9 mouse cellular contexts compared by ENCODE assay signal in the genomic region with DNA sequence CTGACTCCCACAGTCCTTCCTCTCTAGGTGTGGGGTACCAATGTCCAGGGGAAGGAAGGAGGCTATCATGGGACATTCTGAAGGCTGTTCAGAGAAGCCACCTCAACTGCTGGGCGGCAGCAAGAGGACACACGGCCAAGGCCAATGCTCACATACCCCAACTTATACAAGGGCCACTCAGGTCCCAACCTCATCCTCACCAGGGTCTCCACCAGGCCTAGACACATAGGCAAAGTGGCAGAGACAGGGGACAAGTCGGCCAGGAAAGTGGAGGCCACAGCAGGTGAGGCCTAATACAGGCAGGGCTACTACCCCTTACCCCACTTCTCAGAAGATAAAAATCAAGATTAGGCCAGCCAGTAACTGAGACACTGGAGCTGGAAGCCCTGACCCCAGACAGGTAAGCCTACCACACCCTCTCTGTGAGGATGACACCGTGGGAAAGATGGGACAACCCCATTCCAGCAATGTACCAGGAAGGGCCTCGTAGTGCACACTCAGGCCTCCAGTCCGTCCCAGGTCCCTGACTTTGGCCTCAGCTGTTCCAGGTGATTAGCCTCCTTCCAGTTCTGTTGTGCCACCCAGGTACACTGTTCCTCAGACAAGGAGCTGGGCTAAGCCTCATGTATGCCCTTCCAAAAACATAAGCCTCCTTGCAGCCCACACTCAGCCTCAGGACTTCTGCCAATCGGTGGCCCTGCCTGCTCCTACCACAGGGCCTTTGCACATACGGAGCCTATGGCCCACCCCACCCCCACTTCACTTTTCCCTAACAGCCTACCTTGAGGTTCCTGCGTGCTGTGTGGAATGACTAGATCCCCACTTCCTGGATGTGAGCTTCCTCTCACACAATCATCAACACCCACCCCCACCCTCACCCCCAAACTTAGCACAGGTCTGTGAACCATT. TPM values are rescaled to one million over a fixed set of nuclear protein-coding genes. Genes with fewer than 3 reads are reported as not detected.
DNase-seq lines count a peak whose midpoint lies in the region; ATAC-seq and TF ChIP-seq lines count a peak whose summit lies in the region.
"Had no signal": no experiment of that assay in that cellular context is flagged by ENCODE, and none has a peak within 500 bp of the region (broad histone marks: within the 10 kb centered on the region; RNA-seq: fewer than 3 reads in every experiment).

No protein-coding gene starts in this region.

- H3K27ac ChIP-seq in kidney, embryonic 15.5 days, result peak overlapping the region; percentile 100
- no peak overlapping the region for H3K27ac ChIP-seq in hindbrain, embryonic 13.5 days
- no peak overlapping the region for H3K27ac ChIP-seq in midbrain, embryonic 14.5 days (replicated peaks; ENCODE audit: low read depth, low read length)
- H3K27ac ChIP-seq in gastrocnemius, adult 2 months, result no peak overlapping the region; the same call in 1 of the 2 replicates

- DNase-seq in adrenal gland, postnatal 14 days, result peak; percentile 5
- DNase-seq in adrenal gland, adult 2 months, result no peak
- DNase-seq in kidney, postnatal 14 days, result no peak
- no peak for DNase-seq in midbrain, embryonic 14.5 days
- DNase-seq in gastrocnemius, adult 2 months, result no peak
- DNase-seq in layer of hippocampus, adult 9-10 months (ENCODE audit: low spot score), result no peak

- peak overlapping the region; percentile 97 for H3K4me2 ChIP-seq in kidney, embryonic 15.5 days
- H3K4me2 ChIP-seq in hindbrain, embryonic 13.5 days, result peak overlapping the region; percentile 79
- H3K4me2 ChIP-seq in midbrain, embryonic 14.5 days (ENCODE audit: low read length), result peak overlapping the region; percentile 72

- no peaks in the 10 kb centered on the region for H3K9me3 ChIP-seq in kidney, embryonic 15.5 days (replicated peaks)
- no peaks in the 10 kb centered on the region for H3K9me3 ChIP-seq in hindbrain, embryonic 13.5 days
- H3K9me3 ChIP-seq in midbrain, embryonic 14.5 days (ENCODE audit: control insufficient read depth, low read length), result no peaks in the 10 kb centered on the region

- peaks cover 77% of the 10 kb centered on the region for H3K4me1 ChIP-seq in kidney, embryonic 15.5 days
- peaks cover 83% of the 10 kb centered on the region for H3K4me1 ChIP-seq in hindbrain, embryonic 13.5 days (replicated peaks)
- peaks cover 45% of the 10 kb centered on the region for H3K4me1 ChIP-seq in midbrain, embryonic 14.5 days (ENCODE audit: control insufficient read depth, insufficient read depth, low read length)

- WGBS in kidney, embryonic 15.5 days, result 84% methylated on average over 9 of the region's 9 CpGs
- 86% methylated on average over 9 of the region's 9 CpGs for WGBS in hindbrain, embryonic 13.5 days
- 90% methylated on average over 9 of the region's 9 CpGs for WGBS in midbrain, embryonic 14.5 days

- H3K27me3 ChIP-seq in kidney, embryonic 15.5 days, result no peaks in the 10 kb centered on the region
- no peaks in the 10 kb centered on the region for H3K27me3 ChIP-seq in hindbrain, embryonic 13.5 days
- no peaks in the 10 kb centered on the region for H3K27me3 ChIP-seq in midbrain, embryonic 14.5 days (ENCODE audit: control insufficient read depth, insufficient read depth, low read length)

- 0 out of 2 replicates have a peak overlapping the region, but pooled peaks have one; percentile 0 for H3K4me3 ChIP-seq in kidney, embryonic 15.5 days (replicated peaks)
- no peak overlapping the region for H3K4me3 ChIP-seq in hindbrain, embryonic 13.5 days
- no peak overlapping the region for H3K4me3 ChIP-seq in midbrain, embryonic 14.5 days (replicated peaks; ENCODE audit: low read depth, low read length)
- H3K4me3 ChIP-seq in gastrocnemius, adult 2 months, result no peak overlapping the region

- intact Hi-C loops in gastrocnemius, adult 2 months (cut with DNase I), result no loop called here

- peaks cover 16% of the 10 kb centered on the region for H3K36me3 ChIP-seq in kidney, embryonic 15.5 days
- peaks cover 11% of the 10 kb centered on the region for H3K36me3 ChIP-seq in hindbrain, embryonic 13.5 days
- H3K36me3 ChIP-seq in midbrain, embryonic 14.5 days (ENCODE audit: control insufficient read depth, insufficient read depth, low read length), result 0 out of 2 replicates have a peak, but pooled peaks cover 5% of the 10 kb centered on the region

- TF ChIP-seq CTCF in gastrocnemius, adult 2 months (IDR thresholded peaks at IDR 0.05), result no peak

- no peak overlapping the region for H3K9ac ChIP-seq in kidney, embryonic 15.5 days
- H3K9ac ChIP-seq in hindbrain, embryonic 13.5 days, result no peak overlapping the region; the same call in 1 of the 2 replicates
- no peak overlapping the region for H3K9ac ChIP-seq in midbrain, embryonic 14.5 days (replicated peaks; ENCODE audit: low read length)

- no peak for ATAC-seq in kidney, embryonic 15.5 days (replicated peaks; ENCODE audit: low FRiP score)
- no peak for ATAC-seq in hindbrain, embryonic 13.5 days (ENCODE audit: low FRiP score)
- ATAC-seq in midbrain, embryonic 14.5 days (ENCODE audit: low FRiP score, low TSS enrichment), result no peak

RNA-seq across cellular contexts. Expression of a gene that starts 2.5 kb away (rescaled TPM):
- 84.4 and 102 TPM in 2 replicates for total RNA-seq in adrenal gland, postnatal 14 days (2021)
- 100 to 1,000 TPM in 1 of 2 experiments, 10 to 100 TPM in 1; 76.2 to 110 TPM for total RNA-seq in adrenal gland, adult 2 months (2021)
- polyA plus RNA-seq in adrenal gland, adult 2 months (2012; rRNA removed), result 476 and 593 TPM in 2 replicates
- polyA plus RNA-seq in kidney, embryonic 15.5 days (2015; fragmentation: Nextera tagmentation; extraction: Ambion mirVana), result 135 and 145 TPM in 2 replicates
- polyA plus RNA-seq in hindbrain, embryonic 13.5 days (2015; fragmentation: Nextera tagmentation; extraction: Ambion mirVana), result 122 and 132 TPM in 2 replicates
- polyA plus RNA-seq in midbrain, embryonic 14.5 days (2014; fragmentation: Nextera tagmentation; extraction: Ambion mirVana), result 172 and 213 TPM in 2 replicates
- total RNA-seq in gastrocnemius, adult 2 months (2021), result 10 to 100 TPM in 1 of 2 experiments, 1 to 10 TPM in 1; 9.2 to 14.4 TPM

RNA-seq across cellular contexts. Expression of a gene that starts 9.8 kb away (rescaled TPM):
- 1.6 and 2.0 TPM in 2 replicates for total RNA-seq in adrenal gland, postnatal 14 days (2021)
- total RNA-seq in adrenal gland, adult 2 months (2021), result 1 to 10 TPM; 1.8 to 3.6 TPM
- 8.4 and 11.1 TPM in 2 replicates for polyA plus RNA-seq in adrenal gland, adult 2 months (2012; rRNA removed)
- polyA plus RNA-seq in kidney, embryonic 15.5 days (2015; fragmentation: Nextera tagmentation; extraction: Ambion mirVana), result 2.5 TPM in 2 replicates
- 1.5 and 1.9 TPM in 2 replicates for polyA plus RNA-seq in hindbrain, embryonic 13.5 days (2015; fragmentation: Nextera tagmentation; extraction: Ambion mirVana)
- polyA plus RNA-seq in midbrain, embryonic 14.5 days (2014; fragmentation: Nextera tagmentation; extraction: Ambion mirVana), result 0.34 and 1.1 TPM in 2 replicates
- total RNA-seq in gastrocnemius, adult 2 months (2021), result under 1 TPM; 0.42 to 0.48 TPM

RNA-seq across cellular contexts. Expression of a gene that starts 12.0 kb away (rescaled TPM):
- total RNA-seq in adrenal gland, postnatal 14 days (2021), result 77.2 and 84.7 TPM in 2 replicates
- 100 to 1,000 TPM; 103 to 199 TPM for total RNA-seq in adrenal gland, adult 2 months (2021)
- polyA plus RNA-seq in adrenal gland, adult 2 months (2012; rRNA removed), result 344 and 376 TPM in 2 replicates
- 180 and 198 TPM in 2 replicates for polyA plus RNA-seq in kidney, embryonic 15.5 days (2015; fragmentation: Nextera tagmentation; extraction: Ambion mirVana)
- polyA plus RNA-seq in hindbrain, embryonic 13.5 days (2015; fragmentation: Nextera tagmentation; extraction: Ambion mirVana), result 121 and 125 TPM in 2 replicates
- polyA plus RNA-seq in midbrain, embryonic 14.5 days (2014; fragmentation: Nextera tagmentation; extraction: Ambion mirVana), result 91.9 and 101 TPM in 2 replicates
- 1 to 10 TPM; 3.2 to 4.3 TPM for total RNA-seq in gastrocnemius, adult 2 months (2021)

RNA-seq across cellular contexts. Expression of a gene that starts 26.1 kb away (rescaled TPM):
- 0.79 and 1.0 TPM in 2 replicates for total RNA-seq in adrenal gland, postnatal 14 days (2021)
- 10 to 100 TPM in 1 of 2 experiments, 1 to 10 TPM in 1; 1.3 to 44.6 TPM for total RNA-seq in adrenal gland, adult 2 months (2021)
- polyA plus RNA-seq in adrenal gland, adult 2 months (2012; rRNA removed), result 18.5 and 22.2 TPM in 2 replicates
- polyA plus RNA-seq in kidney, embryonic 15.5 days (2015; fragmentation: Nextera tagmentation; extraction: Ambion mirVana), result 0.46 and 0.77 TPM in 2 replicates
- polyA plus RNA-seq in hindbrain, embryonic 13.5 days (2015; fragmentation: Nextera tagmentation; extraction: Ambion mirVana), result 0.12 and 0.14 TPM in 2 replicates
- polyA plus RNA-seq in midbrain, embryonic 14.5 days (2014; fragmentation: Nextera tagmentation; extraction: Ambion mirVana), result 0.16 and 0.20 TPM in 2 replicates
- under 1 TPM in 1 of 2 experiments, not detected in 1; 0.28 TPM for total RNA-seq in gastrocnemius, adult 2 months (2021)
- total RNA-seq: left cerebral cortex, postnatal 25 days had no signal

RNA-seq across cellular contexts. Expression of a gene that starts 54.1 kb away (rescaled TPM):
- 73.1 and 86.5 TPM in 2 replicates for total RNA-seq in adrenal gland, postnatal 14 days (2021)
- 100 to 1,000 TPM; 115 to 127 TPM for total RNA-seq in adrenal gland, adult 2 months (2021)
- polyA plus RNA-seq in adrenal gland, adult 2 months (2012; rRNA removed), result 115 and 117 TPM in 2 replicates
- polyA plus RNA-seq in kidney, embryonic 15.5 days (2015; fragmentation: Nextera tagmentation; extraction: Ambion mirVana), result 65.5 and 75.3 TPM in 2 replicates
- polyA plus RNA-seq in hindbrain, embryonic 13.5 days (2015; fragmentation: Nextera tagmentation; extraction: Ambion mirVana), result 103 and 105 TPM in 2 replicates
- 86.9 and 95.8 TPM in 2 replicates for polyA plus RNA-seq in midbrain, embryonic 14.5 days (2014; fragmentation: Nextera tagmentation; extraction: Ambion mirVana)
- total RNA-seq in gastrocnemius, adult 2 months (2021), result 10 to 100 TPM in 1 of 2 experiments, 1 to 10 TPM in 1; 9.3 to 22.5 TPM
